Mouse (Mus musculus) right cerebral cortex, postnatal 14 days (tissue): ENCODE results near the gene Lipo3.
A peak's percentile ranks its signal among the peaks of the same experiment; 100 is the strongest.
"Not testable (repeated sequence)": the region's sequence is repeated elsewhere in the genome, so short reads cannot be mapped to it uniquely, and the experiment has no call there.

Experiments
- DNase-seq: peaks from one replicate; pipeline ENCODE4 v3.0.0; 2022

Gene Lipo3

GRCm38 (mm10) chr19:33761287-33762086 lies at the start of gene Lipo3:
Gene Lipo3 (minus strand): TSS chr19:33761951.
- peak; percentile 17 for DNase-seq

GRCm38 (mm10) chr19:33787359-33787758 lies 25.6 kb upstream of the Lipo3 start, which contains the start of gene Lipo1:
Gene Lipo1 (minus strand): TSS chr19:33787459.
- not testable (repeated sequence) for DNase-seq

GRCm38 (mm10) chr19:33786576-33787277 lies 25.0 kb upstream of the Lipo3 start:
- no peak for DNase-seq

GRCm38 (mm10) chr19:33751259-33751658 lies 10.5 kb downstream of the Lipo3 start, which contains the start of gene Lipo2:
Gene Lipo2 (minus strand): TSS chr19:33751359.
- DNase-seq = not testable (repeated sequence)

- DNase-seq = not testable (repeated sequence)
These were observed 136.6 kb downstream of the Lipo3 start, which contains the start of gene Gm8978 for GRCm38 (mm10) chr19:33625152-33625551. Gene Gm8978 (minus strand): TSS chr19:33625252.

- peak; percentile 35 for DNase-seq
These were observed 172.0 kb downstream of the Lipo3 start for GRCm38 (mm10) chr19:33589626-33590302.

GRCm38 (mm10) chr19:33568551-33568950 lies 193.2 kb downstream of the Lipo3 start:
- DNase-seq = not testable (repeated sequence)

GRCm38 (mm10) chr19:33517680-33518079 lies 244.1 kb downstream of the Lipo3 start, which contains the start of gene Lipo4:
Gene Lipo4 (minus strand): TSS chr19:33517780.
- no peak for DNase-seq
